Mouse (Mus musculus) myocyte (in vitro differentiated cells): ENCODE results near the gene St3gal3. TPM values are rescaled to one million over a fixed set of nuclear protein-coding genes. Genes with fewer than 3 reads are reported as not detected.

Experiments used
- H3K27me3 ChIP-seq: one replicate; pipeline ENCODE4 v1.6.1; 2011; ENCODE audit not compliant: control insufficient read depth, insufficient read depth, insufficient read length
- H3K36me3 ChIP-seq: one replicate; pipeline ENCODE4 v1.6.1; 2011; ENCODE audit not compliant: control insufficient read depth, insufficient read depth
- H3K4me2 ChIP-seq: one replicate; pipeline ENCODE4 v1.6.1; 2011; ENCODE audit warnings: low read depth, control low read depth
- H3K4me3 ChIP-seq: one replicate; pipeline ENCODE4 v1.5.1; 2011; ENCODE audit warnings: mild to moderate bottlenecking, control low read depth, moderate library complexity
- H3K79me2 ChIP-seq: one replicate; pipeline ENCODE4 v1.6.1; 2011; ENCODE audit not compliant: control insufficient read depth, insufficient read depth
- H3ac ChIP-seq: one replicate; pipeline ENCODE4 v1.6.1; 2011; ENCODE audit not compliant: control insufficient read depth, insufficient read length
- CEBPB ChIP-seq: IDR thresholded peaks from 2 replicates; pipeline ENCODE4 v1.6.1; 2011; ENCODE audit warnings: mild to moderate bottlenecking, moderate library complexity; ENCODE audit not compliant: poor library complexity, insufficient read depth, severe bottlenecking
- E2F4 ChIP-seq: IDR thresholded peaks from one replicate; pipeline ENCODE4 v1.6.1; 2011; ENCODE audit warnings: mild to moderate bottlenecking, control low read depth, moderate library complexity; ENCODE audit not compliant: insufficient read depth
- MAX ChIP-seq: IDR thresholded peaks from one replicate; pipeline ENCODE4 v1.6.1; 2011; ENCODE audit warnings: low read depth, mild to moderate bottlenecking, control low read depth
- MYOD1 ChIP-seq, 3 experiments: IDR thresholded peaks; one replicate each; pipeline ENCODE4 v1.6.1; 2011; ENCODE audit warnings: control low read depth in 2 of 3, low read depth in 2 of 3, mild to moderate bottlenecking in 2 of 3, moderate library complexity in 1 of 3; ENCODE audit not compliant: insufficient read length in 2 of 3, control insufficient read depth in 1 of 3
- MYOG ChIP-seq, 3 experiments: IDR thresholded peaks; one replicate each; pipeline ENCODE4 v1.6.1; 2011; ENCODE audit warnings: control low read depth in 2 of 3, low read depth in 2 of 3, mild to moderate bottlenecking in 2 of 3; ENCODE audit not compliant: insufficient read length in 2 of 3, control insufficient read depth in 1 of 3, insufficient read depth in 1 of 3
- POLR2A ChIP-seq: IDR thresholded peaks from one replicate; pipeline ENCODE4 v1.6.1; 2011; ENCODE audit warnings: low read depth, mild to moderate bottlenecking, control low read depth, moderate library complexity; ENCODE audit not compliant: insufficient read length
- POLR2AphosphoS2 ChIP-seq: IDR thresholded peaks from one replicate; pipeline ENCODE4 v1.6.1; 2011; ENCODE audit warnings: low read depth, control low read depth; ENCODE audit not compliant: insufficient read length
- REST ChIP-seq: IDR thresholded peaks from one replicate; pipeline ENCODE4 v1.6.1; 2011; ENCODE audit warnings: mild to moderate bottlenecking, control low read depth, moderate library complexity; ENCODE audit not compliant: insufficient read depth, insufficient read length
- SRF ChIP-seq: IDR thresholded peaks from one replicate; pipeline ENCODE4 v1.6.1; 2011; ENCODE audit warnings: low read depth; ENCODE audit not compliant: control insufficient read depth, insufficient read length
- TCF12 ChIP-seq: IDR thresholded peaks from one replicate; pipeline ENCODE4 v1.6.1; 2011; ENCODE audit warnings: mild to moderate bottlenecking, control low read depth; ENCODE audit not compliant: poor library complexity, insufficient read depth, severe bottlenecking
- TCF3 ChIP-seq: IDR thresholded peaks from one replicate; pipeline ENCODE4 v1.6.1; 2011; ENCODE audit warnings: low read depth, control low read depth; ENCODE audit not compliant: insufficient read length
- USF1 ChIP-seq: IDR thresholded peaks from one replicate; pipeline ENCODE4 v1.6.1; 2011; ENCODE audit warnings: low read depth, mild to moderate bottlenecking, control low read depth, moderate library complexity
- polyA plus RNA-seq: library from polyadenylated mRNA; unstranded; fragments of >200 nt; fragmentation: generic; extraction: Trizol; gene quantifications from one replicate; pipeline ENCODE4 v1.2.1, GENCODE M21; 2012; ENCODE audit warnings: missing spikeins

The St3gal3 gene
- polyA plus RNA-seq, 1 experiment = 45.1 TPM

GRCm38 (mm10) chr4:118112601-118113000 is 22.1 kb downstream of the St3gal3 start:
- TF ChIP-seq CEBPB = no peak
- TF ChIP-seq POLR2AphosphoS2 = no peak
- no peak for TF ChIP-seq USF1
- TF ChIP-seq E2F4 = no peak
- no peak for TF ChIP-seq MAX
- no peak for TF ChIP-seq SRF
- TF ChIP-seq TCF12 = no peak
- TF ChIP-seq REST = no peak
- TF ChIP-seq POLR2A = no peak
- TF ChIP-seq TCF3 = no peak
- no peak for TF ChIP-seq MYOD1 (IDR thresholded peaks at IDR 0.05; ENCODE audit: control insufficient read depth in 1 of 3, insufficient read length in 2 of 3, low read depth in 2 of 3)
- no peak for TF ChIP-seq MYOG (IDR thresholded peaks at IDR 0.05; ENCODE audit: control insufficient read depth in 1 of 3, insufficient read depth in 1 of 3, insufficient read length in 2 of 3, low read depth in 2 of 3)
- Histone ChIP-seq H3K79me2 (no peaks in the 10 kb centered on the region), H3K36me3 (no peaks in the 10 kb centered on the region), H3K4me3 (no peak overlapping the region), H3K4me2 (no peak overlapping the region), H3K27me3 (no peaks in the 10 kb centered on the region), H3ac (no peak overlapping the region)

GRCm38 (mm10) chr4:118109649-118110048 is 25.1 kb downstream of the St3gal3 start:
- H3K79me2 ChIP-seq = no peaks in the 10 kb centered on the region
- H3K36me3 ChIP-seq = no peaks in the 10 kb centered on the region
- TF ChIP-seq CEBPB (no peak), TCF3 (no peak)
- H3K4me2 ChIP-seq = no peak overlapping the region
- no peak overlapping the region for H3ac ChIP-seq
- H3K27me3 ChIP-seq = no peaks in the 10 kb centered on the region
- H3K4me3 ChIP-seq = no peak overlapping the region

- H3K4me3 ChIP-seq = no peak overlapping the region
- H3K36me3 ChIP-seq = no peaks in the 10 kb centered on the region
- H3K27me3 ChIP-seq = no peaks in the 10 kb centered on the region
- no peak overlapping the region for H3K4me2 ChIP-seq
- H3ac ChIP-seq = no peak overlapping the region
- TF ChIP-seq POLR2AphosphoS2 (no peak), POLR2A (no peak), TCF12 (no peak), CEBPB (no peak)
- no peaks in the 10 kb centered on the region for H3K79me2 ChIP-seq
Observed at GRCm38 (mm10) chr4:118108779-118109178, 25.9 kb downstream of the St3gal3 start.

GRCm38 (mm10) chr4:118105256-118106053 is 29.3 kb downstream of the St3gal3 start:
- Histone ChIP-seq H3K4me3 (no peak overlapping the region), H3ac (no peak overlapping the region), H3K36me3 (no peaks in the 10 kb centered on the region), H3K27me3 (no peaks in the 10 kb centered on the region), H3K4me2 (no peak overlapping the region), H3K79me2 (no peaks in the 10 kb centered on the region)
- TF ChIP-seq CEBPB (no peak), TCF3 (no peak), E2F4 (no peak), USF1 (no peak), SRF (no peak)

GRCm38 (mm10) chr4:118103280-118103830 is 31.4 kb downstream of the St3gal3 start:
- no peak for TF ChIP-seq REST
- no peak for TF ChIP-seq E2F4
- TF ChIP-seq MYOG (IDR thresholded peaks at IDR 0.05; ENCODE audit: control insufficient read depth in 1 of 3, insufficient read depth in 1 of 3, insufficient read length in 2 of 3, low read depth in 2 of 3) = peak in 1 of 3 experiments; percentile 68
- no peak for TF ChIP-seq POLR2AphosphoS2
- TF ChIP-seq SRF = no peak
- no peak for TF ChIP-seq POLR2A
- TF ChIP-seq MYOD1 (IDR thresholded peaks at IDR 0.05; ENCODE audit: control insufficient read depth in 1 of 3, insufficient read length in 2 of 3, low read depth in 2 of 3) = peak in 1 of 3 experiments; percentile 1
- Histone ChIP-seq H3K4me2 (peak overlapping the region; percentile 40), H3K27me3 (no peaks in the 10 kb centered on the region), H3ac (no peak overlapping the region), H3K36me3 (no peaks in the 10 kb centered on the region), H3K79me2 (no peaks in the 10 kb centered on the region), H3K4me3 (no peak overlapping the region)
